Mouse (Mus musculus) heart, postnatal 4 days (tissue): Measurements from ENCODE around the gene Bmp6. TPM values are rescaled to one million over a fixed set of nuclear protein-coding genes. Genes with fewer than 3 reads are reported as not detected.
A peak's percentile ranks its signal among the peaks of the same experiment; 100 is the strongest.

Experiments used
- DNase-seq: peaks from one replicate; pipeline ENCODE4 v3.0.0; 2021
- total RNA-seq, 2 experiments: library from RNA; stranded (reverse); gene quantifications; 2 replicates each; pipeline ENCODE4 v1.2.3; 2021

The Bmp6 gene
- total RNA-seq, 2 experiments from 2014 or later, result 20.7 TPM

GRCm38 (mm10) chr13:38430075-38430474, 85.2 kb downstream of the Bmp6 start:
- no peak for DNase-seq

GRCm38 (mm10) chr13:38434831-38435230, 89.9 kb downstream of the Bmp6 start:
- no peak for DNase-seq

GRCm38 (mm10) chr13:38437930-38438329, 93.0 kb downstream of the Bmp6 start:
- peak; percentile 53 for DNase-seq

- DNase-seq, result peak; percentile 16
Observed at GRCm38 (mm10) chr13:38440240-38440639, 95.3 kb downstream of the Bmp6 start.

GRCm38 (mm10) chr13:38448516-38449015, 103.7 kb downstream of the Bmp6 start:
- no peak for DNase-seq

GRCm38 (mm10) chr13:38450051-38450971, 105.4 kb downstream of the Bmp6 start:
- peak; percentile 27 for DNase-seq

- no peak for DNase-seq
Observed at GRCm38 (mm10) chr13:38451446-38451845, 106.5 kb downstream of the Bmp6 start.

GRCm38 (mm10) chr13:38463410-38463809, 118.5 kb downstream of the Bmp6 start:
- no peak for DNase-seq

- no peak for DNase-seq
Observed at GRCm38 (mm10) chr13:38470882-38471281, 126.0 kb downstream of the Bmp6 start.

GRCm38 (mm10) chr13:38472636-38473035, 127.7 kb downstream of the Bmp6 start:
- DNase-seq, result no peak

GRCm38 (mm10) chr13:38473497-38473896, 128.6 kb downstream of the Bmp6 start:
- no peak for DNase-seq

GRCm38 (mm10) chr13:38476936-38477335, 132.0 kb downstream of the Bmp6 start:
- DNase-seq, result no peak

- no peak for DNase-seq
Observed at GRCm38 (mm10) chr13:38481021-38481420, 136.1 kb downstream of the Bmp6 start.

GRCm38 (mm10) chr13:38484701-38485100, 139.8 kb downstream of the Bmp6 start:
- DNase-seq, result no peak

- no peak for DNase-seq
Observed at GRCm38 (mm10) chr13:38486767-38487166, 141.9 kb downstream of the Bmp6 start.

- no peak for DNase-seq
Observed at GRCm38 (mm10) chr13:38496715-38497114, 151.8 kb downstream of the Bmp6 start.

- no peak for DNase-seq
Observed at GRCm38 (mm10) chr13:38501314-38501713, 156.4 kb downstream of the Bmp6 start.

GRCm38 (mm10) chr13:38503137-38503849, 158.4 kb downstream of the Bmp6 start:
- peak; percentile 57 for DNase-seq

GRCm38 (mm10) chr13:38506320-38506719, 161.4 kb downstream of the Bmp6 start:
- peak; percentile 67 for DNase-seq

- no peak for DNase-seq
Observed at GRCm38 (mm10) chr13:38506936-38507335, 162.0 kb downstream of the Bmp6 start.

GRCm38 (mm10) chr13:38509681-38510341, 164.9 kb downstream of the Bmp6 start:
- peak; percentile 16 for DNase-seq

- DNase-seq, result peak; percentile 63
Observed at GRCm38 (mm10) chr13:38511979-38512378, 167.1 kb downstream of the Bmp6 start.

- DNase-seq, result no peak
Observed at GRCm38 (mm10) chr13:38513921-38514320, 169.0 kb downstream of the Bmp6 start.
